Comparison of ENCODE assay signal across 8 mouse cellular contexts in the genomic region with DNA sequence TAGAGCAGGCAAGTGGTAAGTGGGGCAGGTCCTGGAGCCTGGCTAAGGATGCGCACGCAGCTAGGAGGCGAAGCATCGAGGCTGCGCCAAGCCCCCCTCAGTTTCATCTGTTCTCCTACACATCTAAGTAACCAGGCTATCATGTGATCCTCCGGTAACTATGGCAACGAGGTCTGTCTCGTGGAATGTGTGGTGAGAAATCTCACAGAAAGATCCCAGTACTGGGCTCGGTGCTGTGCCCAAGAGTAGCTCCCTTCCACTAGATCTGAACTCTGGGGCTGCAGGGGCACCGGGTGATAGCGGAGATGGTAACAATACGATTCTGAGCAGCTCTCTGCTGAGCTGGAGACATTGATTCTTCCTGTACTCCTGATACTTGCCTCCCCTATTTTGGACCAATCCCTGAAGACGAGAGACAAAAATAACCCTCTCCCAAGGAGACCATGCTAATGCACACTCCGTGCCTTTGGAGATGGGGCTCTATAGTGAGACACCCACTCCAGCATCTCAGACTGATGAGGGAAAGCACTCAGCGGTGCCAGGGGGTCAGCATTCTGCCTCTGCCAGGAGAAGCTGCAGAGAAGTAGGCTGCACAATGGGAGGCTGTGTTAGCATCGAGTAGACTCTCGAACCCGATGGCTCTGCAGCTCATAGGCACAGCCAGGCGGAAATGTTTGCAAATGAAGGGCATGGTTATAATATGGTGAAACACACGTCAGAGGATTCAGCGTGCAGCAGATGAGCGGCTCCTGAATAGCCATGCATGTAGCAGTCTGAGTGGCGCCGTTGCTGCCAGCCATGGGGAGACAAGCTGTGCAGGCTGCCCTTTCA. TPM values are rescaled to one million over a fixed set of nuclear protein-coding genes. Genes with fewer than 3 reads are reported as not detected.
DNase-seq lines count a peak whose midpoint lies in the region; ATAC-seq lines count a peak whose summit lies in the region.

No protein-coding gene starts in this region.

- H3K4me1 ChIP-seq in heart, embryonic 12.5 days (replicated peaks): peaks cover 24% of the 10 kb centered on the region
- peaks cover 23% of the 10 kb centered on the region for H3K4me1 ChIP-seq in forebrain, embryonic 10.5 days
- peaks cover 13% of the 10 kb centered on the region for H3K4me1 ChIP-seq in midbrain, embryonic 11.5 days (ENCODE audit: control insufficient read depth, insufficient read depth, low read length)
- H3K4me1 ChIP-seq in stomach, embryonic 16.5 days (ENCODE audit: control insufficient read depth, insufficient read depth, low read length): peaks cover 6% of the 10 kb centered on the region; the same call in 1 of the 2 replicates

- no peak for DNase-seq in heart, adult 18-20 months
- peak; percentile 99 for DNase-seq in brain, adult 2 months (ENCODE audit: low read depth, low spot score)
- DNase-seq in forebrain, embryonic 10.5 days (ENCODE audit: extremely low spot score, low spot score): peak; percentile 67
- DNase-seq in layer of hippocampus, adult 18-20 months (ENCODE audit: low spot score in 2 of 2): peak; percentile 86 to 97
- peak; percentile 97 for DNase-seq in midbrain, embryonic 11.5 days (ENCODE audit: low spot score, missing footprints)

- 39% methylated on average over 24 of the region's 24 CpGs for WGBS in heart, embryonic 12.5 days
- WGBS in forebrain, embryonic 10.5 days: 42% methylated on average over 24 of the region's 24 CpGs
- 23% methylated on average over 24 of the region's 24 CpGs for WGBS in midbrain, embryonic 11.5 days
- 34% methylated on average over 24 of the region's 24 CpGs for WGBS in stomach, embryonic 16.5 days

- H3K27ac ChIP-seq in heart, embryonic 12.5 days (ENCODE audit: poor library complexity, severe bottlenecking): no peak overlapping the region
- H3K27ac ChIP-seq in forebrain, embryonic 10.5 days: peak overlapping the region; percentile 65
- peak overlapping the region; percentile 74 for H3K27ac ChIP-seq in midbrain, embryonic 11.5 days (ENCODE audit: low read depth, low read length)
- H3K27ac ChIP-seq in stomach, embryonic 16.5 days (ENCODE audit: low read length): no peak overlapping the region

- H3K9me3 ChIP-seq in heart, embryonic 12.5 days (replicated peaks): peaks cover 3% of the 10 kb centered on the region; the same call in 1 of the 2 replicates
- H3K9me3 ChIP-seq in forebrain, embryonic 10.5 days: no peaks in the 10 kb centered on the region
- no peaks in the 10 kb centered on the region for H3K9me3 ChIP-seq in midbrain, embryonic 11.5 days (ENCODE audit: control insufficient read depth, low read length)
- H3K9me3 ChIP-seq in stomach, embryonic 16.5 days (replicated peaks; ENCODE audit: control insufficient read depth, low read length): no peaks in the 10 kb centered on the region

- no peaks in the 10 kb centered on the region; the same call in 1 of the 2 replicates for H3K27me3 ChIP-seq in heart, embryonic 12.5 days (replicated peaks)
- no peaks in the 10 kb centered on the region for H3K27me3 ChIP-seq in forebrain, embryonic 10.5 days (ENCODE audit: poor library complexity, severe bottlenecking)
- no peaks in the 10 kb centered on the region for H3K27me3 ChIP-seq in midbrain, embryonic 11.5 days (ENCODE audit: control insufficient read depth, insufficient read depth, low read length)
- no peaks in the 10 kb centered on the region for H3K27me3 ChIP-seq in stomach, embryonic 16.5 days (ENCODE audit: control insufficient read depth, insufficient read depth, low read length)

- 0 out of 2 replicates have a peak, but pooled peaks have one; percentile 10 for ATAC-seq in heart, embryonic 12.5 days (ENCODE audit: insufficient number of reproducible peaks, low FRiP score)
- ATAC-seq in midbrain, embryonic 11.5 days (ENCODE audit: low FRiP score): peak; percentile 91
- ATAC-seq in stomach, embryonic 16.5 days (ENCODE audit: insufficient read depth, low FRiP score): peak; percentile 57
- ATAC-seq in monocyte, adult 5-6 weeks (replicated peaks; ENCODE audit: insufficient number of reproducible peaks, low FRiP score, low TSS enrichment, poor library complexity, severe bottlenecking): no peak

- H3K4me3 ChIP-seq in heart, embryonic 12.5 days: peak overlapping the region; percentile 13; the same call in 1 of the 2 replicates
- peak overlapping the region; percentile 33 for H3K4me3 ChIP-seq in forebrain, embryonic 10.5 days
- peak overlapping the region; percentile 22 for H3K4me3 ChIP-seq in midbrain, embryonic 11.5 days (ENCODE audit: low read depth, low read length)
- no peak overlapping the region for H3K4me3 ChIP-seq in stomach, embryonic 16.5 days (replicated peaks; ENCODE audit: low read length)

- H3K9ac ChIP-seq in heart, embryonic 12.5 days: peak overlapping the region; percentile 25; the same call in 1 of the 2 replicates
- peak overlapping the region; percentile 65 for H3K9ac ChIP-seq in midbrain, embryonic 11.5 days (ENCODE audit: low read length)
- H3K9ac ChIP-seq in stomach, embryonic 16.5 days (ENCODE audit: low read length): peak overlapping the region; percentile 3; the same call in 1 of the 2 replicates

- H3K4me2 ChIP-seq in heart, embryonic 12.5 days: peak overlapping the region; percentile 51
- H3K4me2 ChIP-seq in midbrain, embryonic 11.5 days: peak overlapping the region; percentile 58
- peak overlapping the region; percentile 29 for H3K4me2 ChIP-seq in stomach, embryonic 16.5 days (ENCODE audit: low read depth, low read length)

- no peaks in the 10 kb centered on the region for H3K36me3 ChIP-seq in heart, embryonic 12.5 days
- no peaks in the 10 kb centered on the region for H3K36me3 ChIP-seq in forebrain, embryonic 10.5 days (replicated peaks)
- no peaks in the 10 kb centered on the region for H3K36me3 ChIP-seq in midbrain, embryonic 11.5 days (ENCODE audit: control insufficient read depth, insufficient read depth, low read length)
- H3K36me3 ChIP-seq in stomach, embryonic 16.5 days (ENCODE audit: control insufficient read depth, insufficient read depth, low read length): no peaks in the 10 kb centered on the region

RNA-seq across cellular contexts. Expression of gene Zfp706, which starts 40.0 kb away (rescaled TPM):
- polyA plus RNA-seq in heart, embryonic 12.5 days (2016; fragmentation: Nextera tagmentation; extraction: Ambion mirVana): 459 and 491 TPM in 2 replicates
- 100 to 1,000 TPM; 196 to 224 TPM for total RNA-seq in heart, adult 18-20 months (2021)
- 490 and 521 TPM in 2 replicates for polyA plus RNA-seq in forebrain, embryonic 10.5 days (2016; fragmentation: Nextera tagmentation; extraction: Ambion mirVana)
- total RNA-seq in layer of hippocampus, adult 18-20 months (2021): 100 to 1,000 TPM; 286 to 290 TPM
- 423 and 440 TPM in 2 replicates for polyA plus RNA-seq in midbrain, embryonic 11.5 days (2014; fragmentation: Nextera tagmentation; extraction: Ambion mirVana)
- polyA plus RNA-seq in stomach, embryonic 16.5 days (2015; fragmentation: Nextera tagmentation; extraction: Ambion mirVana): 461 and 509 TPM in 2 replicates
- total RNA-seq in monocyte, adult 5-6 weeks (2017): 64.0 to 120 TPM (median 90.5 TPM) in 3 replicates

Comparison
In these comparisons a context has a peak if more than half of its experiments do, and no peak if none do; other contexts are left out.
1. H3K27ac ChIP-seq: peak in forebrain, embryonic 10.5 days (single experiment) and midbrain, embryonic 11.5 days (single experiment); none in heart, embryonic 12.5 days (single experiment) and stomach, embryonic 16.5 days (single experiment).
2. H3K9ac ChIP-seq: peak in every context shown above with its lines; median percentile 65 in midbrain, embryonic 11.5 days; 25 in heart, embryonic 12.5 days; 3 in stomach, embryonic 16.5 days.
3. DNase-seq: peak in brain, adult 2 months (single experiment), forebrain, embryonic 10.5 days (single experiment), layer of hippocampus, adult 18-20 months (2 of 2) and midbrain, embryonic 11.5 days (single experiment); none in heart, adult 18-20 months (0 of 2).
4. Peak in every context shown above with its lines, with median percentiles within 50 percentile points of each other: H3K4me2 ChIP-seq.